Mouse (Mus musculus): ENCODE data around the gene Prkag2.

DNA sequence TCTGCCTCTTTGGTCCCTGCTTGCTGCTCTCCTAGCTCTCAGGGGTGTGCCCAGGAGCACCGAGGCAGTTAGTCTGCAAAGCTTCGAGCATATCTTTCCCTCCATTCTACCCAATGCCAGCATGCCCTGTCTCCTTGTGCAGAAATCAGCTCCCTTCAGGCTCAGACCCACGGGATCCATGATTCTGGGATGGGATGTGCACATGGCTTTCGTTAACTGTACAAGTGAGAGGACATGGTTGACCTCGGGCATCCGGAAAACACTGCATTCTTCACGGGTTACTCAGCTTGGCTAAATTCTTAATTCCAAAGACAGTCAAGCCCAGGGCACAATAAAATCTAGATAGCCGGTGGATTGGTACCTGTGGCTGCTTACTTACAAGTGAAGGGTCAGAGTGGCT lies 213.2 kb downstream of the Prkag2 start:
- TF ChIP-seq CTCF (conservative IDR thresholded peaks at IDR 0.05; ENCODE audit: low read length), result no peak
- no peak for TF ChIP-seq NANOG (IDR thresholded peaks at IDR 0.05; ENCODE audit: borderline replicate concordance, low read length)
- no peak for TF ChIP-seq POU5F1 (IDR thresholded peaks at IDR 0.05; ENCODE audit: borderline replicate concordance, low read length)

Measured in E14TG2a.4 (cell line).